Mouse (Mus musculus): ENCODE data around the gene A730015C16Rik.

GRCm38 (mm10) chr4:108832916-108833827 is 15.2 kb downstream of the A730015C16Rik start, which contains the start of gene Btf3l4:
- TF ChIP-seq POLR2A (IDR thresholded peaks at IDR 0.05; ENCODE audit: insufficient read length, low read depth) (peak; percentile 85), TCF3 (IDR thresholded peaks at IDR 0.05; ENCODE audit: insufficient read length, low read depth) (no peak), TCF12 (IDR thresholded peaks at IDR 0.05; ENCODE audit: insufficient read depth, poor library complexity, severe bottlenecking) (no peak), SRF (IDR thresholded peaks at IDR 0.05; ENCODE audit: control insufficient read depth, insufficient read length, low read depth) (no peak), MAX (IDR thresholded peaks at IDR 0.05; ENCODE audit: low read depth) (no peak), POLR2AphosphoS2 (IDR thresholded peaks at IDR 0.05; ENCODE audit: insufficient read length, low read depth) (peak; percentile 88), REST (IDR thresholded peaks at IDR 0.05; ENCODE audit: insufficient read depth, insufficient read length) (no peak), E2F4 (IDR thresholded peaks at IDR 0.05; ENCODE audit: insufficient read depth) (no peak), USF1 (IDR thresholded peaks at IDR 0.05; ENCODE audit: low read depth) (peak; percentile 54), CEBPB (IDR thresholded peaks at IDR 0.05; ENCODE audit: insufficient read depth, poor library complexity, severe bottlenecking) (no peak), MYOG (IDR thresholded peaks at IDR 0.05; ENCODE audit: control insufficient read depth in 1 of 3, insufficient read depth in 1 of 3, insufficient read length in 2 of 3, low read depth in 2 of 3) (peak in 1 of 3 experiments; percentile 1), MYOD1 (IDR thresholded peaks at IDR 0.05; ENCODE audit: control insufficient read depth in 1 of 3, insufficient read length in 2 of 3, low read depth in 2 of 3) (peak in 1 of 3 experiments; percentile 29)
